Mouse (Mus musculus) kidney, embryonic 16.5 days (tissue): ENCODE measurements at regions not wholly inside any gene's neighbourhood (a gene's known extent, or its start where the extent isn't known, plus 50 kb on each side); places are given as distances from the start of the nearest gene placed in this dataset.
"Not testable (repeated sequence)": the region's sequence is repeated elsewhere in the genome, so short reads cannot be mapped to it uniquely, and the experiment has no call there.

Experiments
- ATAC-seq: fragments of 200-750 bp; cut with Nextera tagmentation; 2 replicates; pipeline ENCODE4 v1.8.0; 2017; ENCODE audit warnings: moderate TSS enrichment; ENCODE audit not compliant: low FRiP score, low TSS enrichment
- H3K27ac ChIP-seq: fragments of 300-500 bp; sonication (generic); 2 replicates; pipeline ENCODE4 v1.5.1; 2014; ENCODE audit warnings: low read length
- H3K27me3 ChIP-seq: fragments of 300-500 bp; sonication (generic); 2 replicates; pipeline ENCODE4 v1.6.1; 2014; ENCODE audit warnings: low read length, control low read depth, mixed read lengths; ENCODE audit not compliant: insufficient read depth
- H3K36me3 ChIP-seq: fragments of 300-500 bp; sonication (generic); 2 replicates; pipeline ENCODE4 v1.6.1; 2014; ENCODE audit warnings: low read length, control low read depth, mixed read lengths; ENCODE audit not compliant: insufficient read depth
- H3K4me1 ChIP-seq: fragments of 300-500 bp; sonication (generic); 2 replicates; pipeline ENCODE4 v1.6.1; 2014; ENCODE audit warnings: low read length, control low read depth, mixed read lengths; ENCODE audit not compliant: insufficient read depth
- H3K4me2 ChIP-seq: fragments of 300-500 bp; sonication (generic); replicated peaks from 2 replicates; pipeline ENCODE4 v1.6.1; 2014; ENCODE audit warnings: low read depth, low read length
- H3K4me3 ChIP-seq: fragments of 300-500 bp; sonication (generic); 2 replicates; pipeline ENCODE4 v1.5.1; 2014; ENCODE audit warnings: mild to moderate bottlenecking, low read length
- H3K9ac ChIP-seq: fragments of 300-500 bp; sonication (generic); replicated peaks from 2 replicates; pipeline ENCODE4 v1.6.1; 2014; ENCODE audit warnings: low read length
- H3K9me3 ChIP-seq: fragments of 300-500 bp; sonication (generic); 2 replicates; pipeline ENCODE4 v1.6.1; 2016; ENCODE audit warnings: low read length, control low read depth
- WGBS: fragments of 180-500 bp; shearing (Covaris S2); extraction: QIAGEN DNeasy Blood & Tissue Kit; methylation state at CpG from one replicate; pipeline ENCODE4 v1.1.7; 2014; 5-methylcytosine and 5-hydroxymethylcytosine counted together

- ATAC-seq: no peak
- Histone ChIP-seq H3K4me1 (no peaks in the 10 kb centered on the region), H3K9ac (no peak overlapping the region), H3K27me3 (no peaks in the 10 kb centered on the region), H3K4me2 (no peak overlapping the region), H3K27ac (no peak overlapping the region), H3K4me3 (no peak overlapping the region), H3K9me3 (no peaks in the 10 kb centered on the region), H3K36me3 (no peaks in the 10 kb centered on the region)
- WGBS: 70% methylated on average over 5 of the region's 5 CpGs
Measured at GRCm38 (mm10) chr6:70342147-70342546, 449.9 kb downstream of the Rpia start.

- H3K9ac ChIP-seq, H3K27me3 ChIP-seq, H3K27ac ChIP-seq, H3K4me1 ChIP-seq, ATAC-seq, H3K4me3 ChIP-seq, H3K4me2 ChIP-seq, H3K9me3 ChIP-seq, H3K36me3 ChIP-seq: not testable (repeated sequence)
- WGBS: 63% methylated on average over 2 of the region's 2 CpGs
Measured at GRCm38 (mm10) chr6:70340691-70341090, 451.3 kb downstream of the Rpia start.

- no peak overlapping the region for H3K27ac ChIP-seq
- no peak for ATAC-seq
Measured at GRCm38 (mm10) chr6:70315318-70315717, 476.7 kb downstream of the Rpia start.

GRCm38 (mm10) chr6:70314667-70315066, 477.4 kb downstream of the Rpia start:
- WGBS: 85% methylated on average over 2 of the region's 2 CpGs
- H3K27ac ChIP-seq, H3K9me3 ChIP-seq, H3K9ac ChIP-seq, H3K4me2 ChIP-seq, H3K4me1 ChIP-seq, H3K4me3 ChIP-seq, H3K36me3 ChIP-seq, H3K27me3 ChIP-seq, ATAC-seq: not testable (repeated sequence)

More at GRCm38 (mm10) chr6:70315318-70315717, 476.7 kb downstream of the Rpia start:
- WGBS: 81% methylated on average over 1 of the region's 1 CpGs
- Histone ChIP-seq H3K4me3 (no peak overlapping the region), H3K27me3 (no peaks in the 10 kb centered on the region), H3K36me3 (no peaks in the 10 kb centered on the region), H3K9ac (no peak overlapping the region), H3K4me2 (no peak overlapping the region), H3K9me3 (no peaks in the 10 kb centered on the region), H3K4me1 (no peaks in the 10 kb centered on the region)

GRCm38 (mm10) chr6:70301100-70301499, 490.9 kb downstream of the Rpia start:
- not testable (repeated sequence) for H3K27me3 ChIP-seq, H3K4me2 ChIP-seq, ATAC-seq

GRCm38 (mm10) chr6:70260227-70260626, 531.8 kb downstream of the Rpia start:
- not testable (repeated sequence) for H3K4me3 ChIP-seq, H3K27me3 ChIP-seq, H3K4me2 ChIP-seq, H3K9me3 ChIP-seq, H3K36me3 ChIP-seq, H3K27ac ChIP-seq, H3K9ac ChIP-seq, H3K4me1 ChIP-seq, ATAC-seq
- 76% methylated on average over 3 of the region's 3 CpGs for whole genome bisulfite sequencing

More at GRCm38 (mm10) chr6:70301100-70301499, 490.9 kb downstream of the Rpia start:
- not testable (repeated sequence) for H3K27ac ChIP-seq, H3K4me1 ChIP-seq, H3K9ac ChIP-seq, H3K4me3 ChIP-seq, H3K36me3 ChIP-seq, H3K9me3 ChIP-seq

GRCm38 (mm10) chr6:70240167-70240566, 551.9 kb downstream of the Rpia start:
- H3K4me2 ChIP-seq, H3K4me3 ChIP-seq, H3K27me3 ChIP-seq, H3K9me3 ChIP-seq, H3K27ac ChIP-seq, H3K36me3 ChIP-seq, H3K4me1 ChIP-seq, H3K9ac ChIP-seq: not testable (repeated sequence)
- WGBS: no CpG with 5 or more reads among the region's 1 CpGs
- peak; percentile 49; the same call in 1 of the 2 replicates for ATAC-seq

GRCm38 (mm10) chr6:70227166-70227565, 564.9 kb downstream of the Rpia start:
- no peaks in the 10 kb centered on the region for H3K9me3 ChIP-seq
- no peak overlapping the region for H3K27ac ChIP-seq
- no peak for ATAC-seq
- WGBS: 55% methylated on average over 4 of the region's 4 CpGs
- H3K9ac ChIP-seq: no peak overlapping the region
- H3K4me1 ChIP-seq: 0 out of 2 replicates have a peak, but pooled peaks cover 4% of the 10 kb centered on the region
- H3K4me2 ChIP-seq: no peak overlapping the region
- no peaks in the 10 kb centered on the region for H3K36me3 ChIP-seq
- H3K4me3 ChIP-seq: no peak overlapping the region
- H3K27me3 ChIP-seq: no peaks in the 10 kb centered on the region

- H3K27ac ChIP-seq, H3K4me1 ChIP-seq, H3K9ac ChIP-seq, H3K36me3 ChIP-seq, H3K27me3 ChIP-seq, H3K4me3 ChIP-seq, H3K4me2 ChIP-seq, H3K9me3 ChIP-seq: not testable (repeated sequence)
- WGBS: 33% methylated on average over 2 of the region's 2 CpGs
- peak; percentile 92 for ATAC-seq
Measured at GRCm38 (mm10) chr6:70216632-70217031, 575.4 kb downstream of the Rpia start.

- H3K27me3 ChIP-seq, H3K4me3 ChIP-seq, H3K4me1 ChIP-seq, H3K27ac ChIP-seq, H3K4me2 ChIP-seq, H3K9me3 ChIP-seq, H3K36me3 ChIP-seq, H3K9ac ChIP-seq: not testable (repeated sequence)
- 8% methylated on average over 3 of the region's 3 CpGs for WGBS
- peak; percentile 95 for ATAC-seq
Measured at GRCm38 (mm10) chr6:70215781-70216180, 576.3 kb downstream of the Rpia start.
